Mouse (Mus musculus) bone marrow, adult 2 months (tissue): ENCODE data around the gene Fzd2.

Experiments
- CTCF ChIP-seq: fragments of 200-500 bp; IDR thresholded peaks from 2 replicates; pipeline ENCODE4 v1.5.1; 2011; ENCODE audit warnings: low read length, control low read depth; ENCODE audit not compliant: control insufficient read depth, insufficient read depth
- POLR2A ChIP-seq: fragments of 200-500 bp; IDR thresholded peaks from 2 replicates; pipeline ENCODE4 v1.6.1; 2011; ENCODE audit warnings: low read depth, mild to moderate bottlenecking, control low read depth, low read length, borderline replicate concordance; ENCODE audit not compliant: control insufficient read depth

DNA sequence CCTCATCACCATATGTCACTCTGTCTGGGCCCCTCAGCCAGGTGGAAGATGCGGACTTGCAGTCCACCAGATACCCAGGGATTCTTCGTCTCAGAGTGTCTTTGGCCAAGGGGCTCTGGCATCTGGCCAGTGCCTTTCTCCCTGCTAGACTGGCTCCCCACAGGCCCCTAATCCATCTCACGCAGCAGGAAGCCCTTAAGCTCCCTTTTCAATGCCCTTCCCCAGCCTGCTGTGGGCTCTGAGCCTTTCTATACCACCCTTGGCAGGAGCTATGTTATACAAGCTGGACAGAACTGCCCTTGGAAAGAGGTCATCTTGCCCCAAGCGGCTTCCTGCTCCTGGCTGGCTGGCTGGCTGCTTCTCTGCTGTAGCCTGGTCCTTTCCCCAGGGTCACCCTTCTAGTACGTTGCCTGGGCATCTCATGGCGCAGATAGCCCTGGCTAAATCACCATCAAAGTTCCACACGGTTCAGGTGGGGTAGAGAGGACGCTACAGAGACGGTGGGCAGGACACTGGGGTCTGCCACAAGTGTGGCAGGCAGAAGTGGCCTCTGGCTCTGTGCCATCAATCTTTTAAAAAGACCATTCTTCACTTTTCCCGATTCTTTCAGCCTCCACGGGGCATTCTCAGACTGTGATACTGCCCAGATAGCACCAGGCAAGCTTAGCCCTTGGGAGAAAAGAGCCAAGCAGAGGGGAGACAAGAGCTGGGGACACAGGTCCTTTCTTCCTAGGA lies 22.7 kb upstream of the Fzd2 start:
- TF ChIP-seq POLR2A (no peak), CTCF (no peak)
